Mouse (Mus musculus): ENCODE results near the gene Mrm3. TPM values are rescaled to one million over a fixed set of nuclear protein-coding genes. Genes with fewer than 3 reads are reported as not detected.
"Not testable (repeated sequence)": the region's sequence is repeated elsewhere in the genome, so short reads cannot be mapped to it uniquely, and the experiment has no call there.

Mrm3 gene
- 10 to 100 TPM; 11.3 to 16.2 TPM for total RNA-seq (2021)
- long read RNA-seq, experiment 1, transcript Mrm3-201 (4 exons, 1,510 nt): major isoform, 30 of 39 reads
- long read RNA-seq, experiment 1, partial matches to known transcripts: 7 of 39 reads
- long read RNA-seq, experiment 1, other reads (novel, unspliced or antisense): 2 of 39 reads
- long read RNA-seq, experiment 2, transcript Mrm3-201 (4 exons, 1,510 nt): major isoform, 14 of 23 reads
- long read RNA-seq, experiment 2, partial matches to known transcripts: 1 of 23 reads
- long read RNA-seq, experiment 2, other reads (novel, unspliced or antisense): 8 of 23 reads

DNA sequence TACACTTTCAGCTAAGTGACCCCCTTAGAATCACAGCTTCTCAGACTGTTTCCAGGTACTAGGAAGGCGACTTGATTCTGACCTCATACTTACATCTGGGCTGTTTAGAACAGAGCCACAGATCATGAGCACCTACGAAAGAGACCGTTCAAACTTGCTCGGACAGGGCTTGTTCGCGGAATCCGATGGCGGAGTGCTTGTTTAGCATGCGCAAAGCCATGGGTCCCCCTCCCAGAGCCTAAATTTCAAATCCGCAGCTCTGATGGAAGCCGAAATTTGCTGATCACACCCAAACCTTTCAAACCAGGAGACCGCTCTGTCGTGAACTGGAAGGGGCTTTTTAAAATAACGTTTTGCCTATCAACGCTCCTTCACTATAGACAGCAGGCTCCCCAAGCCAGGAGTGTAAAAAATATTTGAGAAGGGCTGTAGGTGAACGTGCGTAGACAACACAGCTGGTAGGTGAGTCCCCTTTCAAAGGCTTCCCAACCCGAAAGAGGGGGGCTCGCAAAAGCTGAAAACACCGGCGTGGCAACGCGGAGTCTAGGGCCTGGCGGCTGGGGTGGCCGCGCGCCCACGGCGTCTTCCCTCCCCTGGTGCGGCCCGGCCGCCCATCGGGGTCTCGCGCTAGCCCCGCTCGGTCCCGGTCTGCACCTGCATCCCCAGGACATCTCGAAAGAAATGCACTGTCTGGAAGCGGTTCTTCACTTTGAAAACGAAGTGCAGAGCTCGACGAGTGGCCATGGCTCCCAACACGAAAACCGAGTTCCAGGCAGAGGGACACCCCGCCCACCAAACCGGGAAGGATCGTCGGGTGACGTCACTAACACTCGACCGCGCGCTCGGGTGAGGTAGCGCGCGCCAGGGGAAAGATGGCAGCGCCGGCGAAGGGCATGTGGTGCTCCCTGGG is at the start of gene Mrm3, which contains the start of gene Glod4:
Gene Mrm3 (plus strand): TSS at position 815 of the 910 bp plus-strand sequence.
Gene Glod4 (minus strand): TSS at position 825 of the 910 bp plus-strand sequence.
- intact Hi-C loops (cut with DNase I): no loop called here

DNA sequence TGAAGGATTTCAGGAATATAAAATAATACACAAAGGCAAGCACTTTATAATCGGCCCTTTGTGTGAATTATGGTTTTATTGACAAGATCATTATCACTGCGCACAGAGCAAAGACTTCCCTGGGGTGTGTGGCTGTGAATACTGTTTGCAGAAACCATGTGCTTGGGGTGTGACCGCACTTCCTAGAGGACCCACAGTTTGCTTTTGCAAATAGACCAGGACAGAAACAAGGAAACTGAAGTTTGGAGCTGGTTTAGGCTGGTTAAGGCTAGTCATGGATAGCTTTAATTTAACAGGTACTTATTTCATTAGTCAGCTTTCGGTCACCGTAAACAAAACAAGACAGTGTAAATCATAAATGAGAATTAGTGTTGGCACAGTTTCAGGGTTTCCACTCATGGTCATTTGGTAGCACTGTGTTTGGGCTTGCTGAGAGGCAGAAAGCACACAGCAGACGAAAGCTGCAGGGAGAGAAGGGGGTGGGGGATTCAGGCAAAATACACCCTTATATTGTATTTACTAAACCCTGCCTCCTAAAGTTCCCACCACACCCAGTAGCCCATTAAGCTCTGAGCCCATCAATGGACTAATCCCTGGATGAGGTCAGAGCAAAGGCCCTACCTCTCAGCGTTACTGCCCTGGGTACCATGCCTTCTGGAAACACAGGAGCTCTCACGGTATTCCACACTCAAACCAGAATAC is 47.1 kb upstream of the Mrm3 start:
- no peak for DNase-seq
- no peak for TF ChIP-seq CTCF (IDR thresholded peaks at IDR 0.05)
- H3K27ac ChIP-seq: no peak overlapping the region
- no peak overlapping the region for H3K4me3 ChIP-seq
- intact Hi-C loops (cut with DNase I): no loop called here

More for the DNA sequence above, at the start of gene Mrm3, which contains the start of gene Glod4:
- peak within 1 kb of the TSS; percentile 99 for H3K4me3 ChIP-seq
- DNase-seq: peak; percentile 94
- TF ChIP-seq CTCF (IDR thresholded peaks at IDR 0.05): no peak
- H3K27ac ChIP-seq: peak within 1 kb of the TSS; percentile 95

DNA sequence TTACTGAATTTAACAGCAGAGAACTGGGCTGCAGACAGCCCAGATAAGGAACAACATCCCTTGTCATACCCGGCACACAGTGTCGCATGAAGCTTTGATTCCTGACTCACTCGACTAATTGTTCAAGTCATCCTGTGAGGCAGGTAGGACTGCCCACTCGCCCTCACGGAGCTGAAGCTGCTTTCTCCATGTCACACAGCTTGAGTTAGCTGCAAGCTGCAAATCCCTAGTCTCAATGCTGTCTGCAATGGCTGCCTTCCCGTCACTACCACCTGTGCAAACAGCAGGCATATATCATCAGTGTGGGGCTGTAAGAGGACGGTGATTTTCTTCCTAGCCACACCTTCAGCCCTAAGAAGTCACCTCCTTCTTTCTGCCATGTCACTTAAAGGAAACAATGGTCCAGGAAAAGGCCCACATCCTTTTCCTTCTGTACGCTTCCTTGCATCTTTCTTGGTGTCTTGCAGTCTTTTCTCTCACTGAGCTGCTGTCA is 46.5 kb upstream of the Mrm3 start:
- Histone ChIP-seq H3K4me3 (no peak overlapping the region), H3K27ac (no peak overlapping the region)
- no peak for DNase-seq
- TF ChIP-seq CTCF (IDR thresholded peaks at IDR 0.05): no peak
- intact Hi-C loops (cut with DNase I): no loop called here

DNA sequence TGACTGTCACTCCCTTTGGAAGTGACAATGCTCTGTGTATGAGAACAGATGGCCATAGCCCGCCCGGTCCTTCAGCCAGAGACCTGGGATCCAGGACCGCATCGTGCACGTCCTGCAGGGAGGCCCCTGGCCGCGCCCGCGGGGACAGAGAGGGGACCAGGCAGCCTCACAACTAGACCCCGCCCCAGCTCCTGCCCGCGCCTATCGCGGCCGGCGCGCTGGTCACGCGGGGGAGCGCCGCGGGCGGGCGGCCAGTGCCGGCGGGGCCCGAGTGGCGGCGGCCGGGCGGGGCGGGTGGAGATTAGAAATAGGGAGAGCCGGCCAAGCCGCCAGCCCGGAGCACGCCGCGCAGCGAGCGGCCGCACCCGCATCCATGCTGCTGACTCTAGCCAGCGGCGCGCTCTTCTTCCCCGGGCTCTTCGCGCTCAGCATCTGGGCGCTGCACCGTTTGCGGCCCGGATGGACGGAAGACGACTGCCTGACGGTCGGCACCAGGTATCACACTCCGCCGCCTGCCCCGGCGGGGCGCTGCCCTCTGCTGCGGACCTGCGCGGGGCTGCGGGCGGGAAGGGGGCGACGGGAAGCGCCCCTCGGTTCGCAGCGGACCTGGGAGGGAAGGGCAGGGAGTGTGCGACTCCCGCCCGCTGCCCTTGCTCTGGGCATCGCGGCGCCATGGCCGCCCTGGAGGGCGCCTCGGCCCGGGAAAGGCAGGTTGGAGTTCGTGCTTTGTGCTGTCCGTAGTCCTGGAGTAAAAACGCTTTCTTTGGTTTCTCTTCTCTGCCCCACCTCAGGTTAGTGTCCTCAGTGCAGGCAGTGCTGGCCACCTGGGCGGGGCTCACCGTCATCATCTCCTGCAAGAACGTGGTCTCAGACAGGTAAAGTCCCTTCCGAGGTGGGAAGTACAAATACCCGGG is 41.5 kb upstream of the Mrm3 start:
- peak; percentile 95 for DNase-seq
- intact Hi-C loops (cut with DNase I): loop anchor here (2.0 kb wide), 1 partner anchor 21 kb away; no protein-coding TSS in a partner anchor
- peak; percentile 10; the same call in 1 of the 2 replicates for TF ChIP-seq CTCF (IDR thresholded peaks at IDR 0.05)
- peak overlapping the region; percentile 83 for H3K27ac ChIP-seq
- peak overlapping the region; percentile 97 for H3K4me3 ChIP-seq

DNA sequence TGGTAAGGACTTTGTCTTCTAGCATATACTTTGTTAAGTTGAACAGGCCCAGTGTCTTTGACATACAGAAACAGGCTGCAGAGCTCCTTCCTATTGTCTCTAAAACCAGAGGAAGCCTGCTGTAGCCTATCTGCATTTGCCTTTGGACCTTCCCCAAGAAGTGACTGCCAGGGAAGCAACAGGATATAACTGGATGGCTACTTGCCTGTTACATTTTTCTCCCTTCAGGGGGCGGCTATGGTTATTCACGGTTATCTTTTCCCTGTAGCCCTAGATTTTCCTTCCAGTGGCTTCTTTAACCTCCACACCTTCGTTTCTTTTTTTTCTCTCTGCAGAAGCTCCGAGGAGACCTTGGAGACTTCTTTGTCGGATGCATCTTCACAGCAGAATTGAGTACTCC is 36.7 kb upstream of the Mrm3 start:
- intact Hi-C loops (cut with DNase I): no loop called here
- DNase-seq: no peak
- no peak overlapping the region for H3K4me3 ChIP-seq
- no peak for TF ChIP-seq CTCF (IDR thresholded peaks at IDR 0.05)
- no peak overlapping the region for H3K27ac ChIP-seq

DNA sequence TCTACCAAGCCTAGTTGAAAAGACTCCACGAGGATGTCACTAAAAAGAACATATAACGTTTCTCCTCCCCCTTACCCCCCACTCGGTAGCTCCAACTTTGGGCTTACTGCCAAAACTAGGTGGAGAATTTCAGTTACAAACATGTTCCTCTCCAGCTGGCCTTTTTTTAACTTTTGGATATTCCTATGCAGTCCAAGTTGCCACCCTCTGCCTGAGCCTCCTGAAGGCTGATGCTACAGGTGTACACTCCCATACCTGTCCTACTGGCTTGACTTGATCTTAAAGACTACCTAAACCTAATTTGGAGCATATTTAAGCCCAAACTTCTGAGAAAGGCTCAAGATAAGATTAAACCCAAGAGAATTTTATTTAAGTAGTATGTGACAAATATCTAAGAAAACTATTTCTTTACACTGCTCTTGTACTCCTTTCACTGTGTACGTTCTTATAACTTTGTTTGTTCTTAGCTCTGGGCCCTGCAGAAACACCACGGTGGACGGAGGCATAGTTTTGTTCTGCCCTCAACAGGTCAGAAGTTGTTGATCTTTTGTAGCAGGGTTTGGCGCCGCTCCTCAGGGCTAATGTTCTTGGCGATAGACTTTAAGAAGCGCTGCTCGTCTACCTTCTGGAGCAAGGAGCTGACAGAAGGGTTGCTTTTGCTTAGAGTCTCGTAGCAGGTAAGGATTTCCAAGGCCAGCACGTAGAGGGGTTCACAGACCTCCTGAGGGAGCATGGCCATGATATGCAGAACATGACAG is 33.1 kb upstream of the Mrm3 start:
- Histone ChIP-seq H3K4me3 (no peak overlapping the region), H3K27ac (no peak overlapping the region)
- intact Hi-C loops (cut with DNase I): no loop called here
- TF ChIP-seq CTCF (IDR thresholded peaks at IDR 0.05): no peak
- no peak for DNase-seq

DNA sequence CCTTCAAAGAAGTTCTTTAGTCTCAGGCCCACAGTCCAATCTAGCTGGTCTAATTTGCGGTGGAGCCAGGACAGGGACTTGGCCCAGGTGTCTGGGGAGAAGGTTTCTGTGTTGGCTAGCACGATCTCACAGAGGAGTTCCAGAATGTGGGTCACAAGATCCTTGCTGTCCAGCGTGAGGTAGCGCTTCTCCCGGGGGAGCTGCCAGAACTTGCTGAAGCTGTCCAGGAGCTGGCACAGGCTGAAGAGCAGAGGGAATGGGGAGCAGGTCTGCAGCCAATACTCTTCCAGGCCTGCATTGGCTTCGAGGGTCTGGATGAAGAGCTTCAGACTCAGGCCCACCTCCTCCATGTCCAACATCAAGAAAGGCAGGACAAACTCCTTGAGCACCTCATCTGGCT is 31.9 kb upstream of the Mrm3 start:
- intact Hi-C loops (cut with DNase I); H3K4me3 ChIP-seq: not testable (repeated sequence)
- DNase-seq: peak; percentile 76
- peak overlapping the region; percentile 38; the same call in 1 of the 2 replicates for H3K27ac ChIP-seq

DNA sequence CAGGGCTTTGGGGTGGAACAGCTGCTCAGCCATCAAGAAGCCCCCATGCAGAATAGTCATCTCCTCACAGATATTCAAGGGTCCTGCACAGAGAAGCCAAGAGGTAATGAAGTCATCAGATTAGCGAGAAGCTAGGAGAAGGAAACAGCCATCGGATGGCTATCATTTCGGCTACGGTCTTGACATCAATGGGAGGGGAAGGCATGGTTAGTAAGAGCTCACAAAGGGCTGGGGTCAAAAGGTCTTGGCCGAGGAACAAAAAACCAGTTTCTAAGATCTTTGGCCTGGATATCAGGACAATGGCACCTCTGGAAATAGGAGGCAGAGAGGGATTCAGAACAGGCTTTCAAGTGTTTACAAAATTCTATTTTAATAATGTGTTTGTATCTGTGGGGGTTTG is 29.7 kb upstream of the Mrm3 start:
- Histone ChIP-seq H3K4me3 (no peak overlapping the region), H3K27ac (no peak overlapping the region)
- DNase-seq: no peak
- no peak for TF ChIP-seq CTCF (IDR thresholded peaks at IDR 0.05)
- intact Hi-C loops (cut with DNase I): no loop called here

DNA sequence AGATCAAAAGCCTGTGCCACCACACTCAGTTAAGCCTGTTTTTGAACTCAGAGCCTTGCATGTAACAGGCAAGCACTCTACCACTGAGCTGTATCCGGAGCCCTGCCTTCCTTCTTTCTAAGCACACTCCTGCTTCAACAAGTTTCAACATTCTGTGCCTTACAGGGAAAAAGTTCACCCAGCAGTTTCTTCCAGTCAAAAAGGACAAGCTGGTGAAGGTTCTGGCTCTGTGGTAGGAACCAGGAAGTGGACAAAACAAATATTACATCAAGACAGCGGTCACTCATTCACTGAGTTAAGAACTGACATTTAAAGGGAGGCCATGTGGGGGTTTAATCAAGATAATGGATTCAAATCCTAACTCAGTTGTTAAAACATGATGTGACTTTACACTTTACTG is 28.5 kb upstream of the Mrm3 start:
- Histone ChIP-seq H3K27ac (no peak overlapping the region), H3K4me3 (no peak overlapping the region)
- DNase-seq: no peak
- TF ChIP-seq CTCF (IDR thresholded peaks at IDR 0.05): no peak
- intact Hi-C loops (cut with DNase I): loop anchor here (5.0 kb wide), 1 partner anchor 128 kb away; no protein-coding TSS in a partner anchor

DNA sequence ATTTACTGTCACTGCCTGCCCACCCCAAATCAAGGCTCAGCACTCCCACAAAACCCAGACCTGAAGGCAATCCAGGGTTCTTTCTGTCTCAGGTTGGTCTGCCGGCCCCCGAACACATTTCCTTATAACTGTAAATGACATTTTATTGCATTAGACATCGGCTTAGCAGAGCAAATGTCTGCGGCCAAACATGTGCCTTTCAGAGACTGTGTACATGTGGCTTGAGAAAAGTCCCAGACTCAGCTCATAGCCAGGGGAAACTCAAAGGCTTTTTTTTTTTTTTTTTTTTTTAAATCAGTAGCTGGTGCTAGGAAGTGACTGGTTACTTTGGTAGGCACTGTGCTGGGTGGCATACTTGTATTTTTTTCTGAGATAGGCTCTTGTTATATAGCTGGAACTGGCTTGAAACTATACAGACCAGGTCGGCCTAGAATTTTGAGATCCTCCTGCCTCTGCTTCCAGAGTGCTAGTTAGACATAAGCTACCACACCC is 27.4 kb upstream of the Mrm3 start:
- peak overlapping the region; percentile 80; the same call in 1 of the 2 replicates for H3K4me3 ChIP-seq
- peak overlapping the region; percentile 92 for H3K27ac ChIP-seq
- no peak for DNase-seq
- no peak for TF ChIP-seq CTCF (IDR thresholded peaks at IDR 0.05)
- intact Hi-C loops (cut with DNase I): loop anchor here (2.0 to 5.0 kb wide), 2 partner anchors 35 to 129 kb away; no protein-coding TSS in a partner anchor

Data from gastrocnemius, adult 2 months (tissue).